Mouse (Mus musculus) heart, adult 9 months (tissue): Measurements from ENCODE around the gene Acp1.
A peak's percentile ranks its signal among the peaks of the same experiment; 100 is the strongest.

Experiments
- DNase-seq, 2 experiments: peaks; one replicate each; pipeline ENCODE4 v3.0.0; 2022; ENCODE audit warnings: low spot score in 2 of 2

Gene Acp1

DNA sequence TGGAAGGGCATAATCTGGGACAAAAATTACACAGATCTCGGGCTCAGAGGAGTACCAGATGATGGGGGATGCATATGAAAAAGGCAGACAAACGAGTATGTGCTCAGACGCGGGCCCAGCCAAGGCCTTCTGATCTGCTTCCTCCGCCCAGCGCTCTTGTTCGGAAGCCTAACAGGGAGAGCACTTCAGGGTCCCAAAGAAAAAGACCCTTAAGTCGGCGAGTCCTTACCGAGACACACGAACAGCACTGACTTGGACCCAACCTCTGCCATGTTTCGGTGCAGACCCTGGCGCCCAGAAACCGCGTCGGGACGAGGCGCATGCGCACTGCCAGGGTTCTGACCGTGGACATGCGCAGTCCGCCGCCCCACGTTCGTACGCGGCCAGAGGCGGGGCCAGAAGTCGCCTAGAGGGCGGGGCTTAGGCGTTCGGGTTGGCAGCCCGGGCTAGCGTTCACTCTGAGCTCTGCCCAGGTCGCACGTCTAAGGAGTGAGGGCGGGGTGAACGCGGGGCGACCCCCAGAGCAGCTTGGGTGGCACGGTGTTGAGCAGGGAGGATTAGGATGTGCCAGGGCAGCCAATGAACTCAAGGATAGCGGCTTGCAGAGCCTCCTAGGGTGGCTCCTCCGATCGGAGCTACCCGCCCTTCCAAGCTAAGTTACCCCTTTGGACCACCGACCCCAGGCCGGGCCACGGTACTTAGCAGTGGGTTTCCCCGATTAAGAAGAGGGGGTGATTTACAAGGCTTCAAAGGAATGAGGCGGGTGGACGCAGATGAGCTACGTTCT lies at the start of gene Acp1, which contains the start of gene Sh3yl1:
Gene Acp1, minus strand, starts transcription at position 329 of the 787 bp plus-strand sequence.
Gene Sh3yl1, plus strand, starts transcription at position 408 of the 787 bp plus-strand sequence.
- DNase-seq, result peak; percentile 93 to 94

DNA sequence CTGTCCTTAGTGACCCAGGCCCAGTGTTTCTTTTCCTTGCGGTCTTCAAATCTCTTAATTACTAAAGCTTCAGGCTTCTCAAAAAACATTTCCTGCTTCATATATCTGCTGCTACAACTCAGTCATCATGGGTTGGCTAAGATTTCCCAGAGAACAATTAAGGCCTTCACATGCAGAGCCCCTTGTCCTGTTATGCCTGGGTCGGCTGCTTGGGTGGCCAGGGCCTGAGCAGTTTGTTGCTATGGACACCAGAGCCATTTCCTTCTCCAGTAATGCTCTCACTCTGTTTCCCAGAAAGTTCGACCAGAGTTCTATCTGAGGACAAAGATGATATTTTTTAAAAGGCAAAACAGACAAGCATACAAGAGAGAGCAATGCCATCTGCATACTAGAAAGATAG lies 32.8 kb upstream of the Acp1 start:
- DNase-seq, result no peak

GRCm38 (mm10) chr12:30943057-30943986 lies 31.9 kb upstream of the Acp1 start:
- no peak for DNase-seq

GRCm38 (mm10) chr12:30936899-30937298 lies 25.5 kb upstream of the Acp1 start:
- DNase-seq, result no peak

- DNase-seq, result no peak
These were observed 21.9 kb upstream of the Acp1 start for GRCm38 (mm10) chr12:30933299-30933698.

GRCm38 (mm10) chr12:30928182-30928581 lies 16.8 kb upstream of the Acp1 start:
- DNase-seq, result no peak

DNA sequence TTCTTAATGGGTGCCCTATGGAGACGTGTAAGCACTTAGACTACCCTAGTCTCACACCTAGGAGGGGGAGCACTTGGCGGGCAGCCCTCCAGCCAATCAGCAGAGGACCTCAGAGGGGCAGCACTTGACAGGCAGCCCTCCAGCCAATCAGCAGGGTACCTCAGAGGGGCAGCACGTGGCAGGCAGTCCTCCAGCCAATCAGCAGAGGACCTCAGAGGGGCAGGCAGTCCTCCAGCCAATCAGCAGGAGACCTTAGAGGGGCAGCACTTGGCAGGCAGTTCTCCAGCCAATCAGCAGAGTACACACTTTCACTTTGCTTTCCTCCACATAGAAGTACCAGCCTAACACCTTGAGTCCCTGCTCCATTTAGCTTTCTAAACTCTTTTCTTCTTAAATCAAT lies 11.0 kb upstream of the Acp1 start:
- no peak for DNase-seq

- DNase-seq, result no peak
These were observed 1.5 kb upstream of the Acp1 start for GRCm38 (mm10) chr12:30912840-30913239.

DNA sequence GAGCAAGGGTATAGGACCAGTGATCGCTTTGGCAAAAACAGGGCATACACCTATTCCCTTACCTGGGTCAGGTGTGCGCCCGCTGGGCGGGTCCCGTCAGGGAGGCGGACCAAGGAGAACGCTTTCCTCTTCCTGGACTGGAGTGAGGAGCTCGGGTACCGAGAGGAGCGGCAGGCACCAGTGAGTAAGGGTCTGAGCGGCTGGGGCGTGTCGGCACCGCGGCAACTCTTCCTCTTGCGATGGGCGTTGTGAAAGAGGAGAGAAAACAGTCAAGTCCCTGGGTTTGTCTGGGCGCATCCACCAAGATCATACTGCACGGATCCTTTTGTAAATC lies 626 bp upstream of the Acp1 start:
- DNase-seq, result peak in 1 of 2 experiments; percentile 27

DNA sequence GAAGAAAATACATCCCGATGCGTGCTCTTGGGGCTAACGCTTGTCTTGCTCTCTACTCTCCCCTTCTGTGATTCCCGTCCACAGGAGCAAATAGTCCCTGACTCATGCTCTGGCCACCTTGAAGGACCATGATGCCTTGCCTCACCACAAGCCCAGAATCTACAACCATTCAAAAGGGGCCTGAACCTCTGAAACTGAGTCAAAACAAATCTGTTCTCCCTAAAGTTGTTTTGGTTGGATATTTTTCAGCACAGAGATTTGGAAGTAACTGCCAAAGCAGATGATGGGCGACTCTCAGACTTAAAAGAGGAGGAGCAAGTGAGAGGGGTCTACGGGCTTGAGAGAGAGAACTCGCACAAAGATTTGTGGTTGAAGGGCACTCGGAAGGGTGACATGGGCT lies 529 bp downstream of the Acp1 start:
- no peak for DNase-seq

DNA sequence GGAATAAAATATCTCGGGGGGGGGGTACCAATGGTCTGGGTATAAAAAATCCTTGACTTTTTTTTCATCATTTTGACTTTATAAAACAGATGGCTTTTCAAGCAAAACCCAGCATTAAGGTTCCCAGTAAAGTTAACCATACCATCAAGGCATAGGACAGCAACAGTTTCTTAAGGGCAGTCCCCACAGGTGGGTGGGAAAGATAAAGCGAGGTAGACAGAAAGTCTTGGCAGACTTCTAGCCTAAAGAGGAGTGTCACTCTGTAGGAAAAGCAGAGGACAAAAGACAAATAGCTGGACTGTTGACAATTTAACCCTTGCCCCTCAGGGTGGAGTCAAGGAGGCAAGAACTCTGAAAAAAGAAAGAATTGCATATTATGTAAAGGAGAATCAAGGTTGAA lies 1.5 kb downstream of the Acp1 start:
- no peak for DNase-seq

GRCm38 (mm10) chr12:30908658-30909057 lies 2.7 kb downstream of the Acp1 start:
- DNase-seq, result no peak

- DNase-seq, result no peak
These were observed 14.3 kb downstream of the Acp1 start for GRCm38 (mm10) chr12:30897039-30897438.

- DNase-seq, result no peak
These were observed 20.0 kb downstream of the Acp1 start for GRCm38 (mm10) chr12:30891438-30891837.

GRCm38 (mm10) chr12:30890067-30890466 lies 21.3 kb downstream of the Acp1 start:
- peak in 1 of 2 experiments; percentile 36 for DNase-seq

GRCm38 (mm10) chr12:30888003-30888402 lies 23.4 kb downstream of the Acp1 start:
- DNase-seq, result no peak

- peak; percentile 35 to 44 for DNase-seq
These were observed 25.5 kb downstream of the Acp1 start for GRCm38 (mm10) chr12:30885891-30886290.

DNA sequence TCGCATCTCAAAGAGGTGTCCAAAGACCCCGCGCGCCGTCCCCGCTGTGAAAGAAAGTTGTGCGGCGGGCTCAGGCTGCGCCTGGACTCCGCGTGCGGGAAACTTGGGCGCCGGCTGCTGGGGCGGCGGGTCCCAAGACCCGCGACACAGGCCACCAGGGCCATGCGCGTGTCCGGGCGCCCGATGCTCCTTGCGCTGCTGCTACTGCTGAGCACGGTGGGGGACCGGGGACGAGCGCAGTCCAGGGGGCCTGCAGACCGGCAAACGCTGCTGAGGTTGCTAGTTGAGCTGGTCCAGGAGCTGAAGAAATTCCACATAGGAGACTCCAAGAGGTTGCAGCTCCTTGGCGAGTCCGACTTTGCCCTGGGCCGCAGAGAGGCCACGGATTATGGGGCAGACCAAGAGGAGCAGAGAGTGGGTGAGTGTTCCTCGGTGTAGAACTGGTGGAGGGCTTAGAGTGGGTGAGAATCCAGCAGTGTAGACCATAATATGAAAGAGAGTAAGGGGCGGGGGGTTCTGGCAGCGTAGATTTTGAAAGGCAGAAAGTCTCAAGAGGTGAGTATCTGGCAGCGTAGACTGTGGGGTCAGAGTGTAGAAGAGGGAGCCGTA lies 26.7 kb downstream of the Acp1 start:
- no peak for DNase-seq

DNA sequence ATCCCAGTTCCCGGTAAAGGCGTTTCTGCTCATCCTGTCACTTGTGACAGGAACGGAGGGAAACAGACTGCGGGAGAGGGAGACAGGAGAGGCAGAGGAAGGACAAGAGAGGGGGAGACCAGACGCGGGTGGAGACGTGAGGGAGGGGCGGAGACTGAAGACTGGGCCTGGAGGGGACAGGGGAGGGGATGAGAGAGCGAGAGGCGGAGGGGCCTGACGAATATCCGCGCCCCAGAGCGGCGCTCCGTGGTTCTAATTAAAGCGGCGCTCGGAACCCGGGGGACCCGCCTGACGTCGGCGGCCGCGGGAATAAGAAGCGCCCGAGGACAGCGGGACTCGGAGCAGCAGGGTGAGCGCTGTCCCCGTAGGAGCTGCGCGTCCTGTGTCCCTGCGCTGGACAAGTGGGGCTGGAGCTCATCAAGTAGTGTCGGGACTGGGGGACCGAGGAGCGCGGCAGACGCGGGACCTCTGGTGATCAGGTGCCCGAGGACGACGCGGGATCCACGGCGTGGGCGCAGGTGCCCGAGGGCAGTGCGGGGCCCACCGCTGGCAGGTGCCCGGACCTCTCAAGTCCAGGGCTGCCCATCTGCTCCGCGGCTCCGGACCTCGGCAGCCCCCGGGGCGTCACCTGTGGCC lies 27.3 kb downstream of the Acp1 start, which contains the start of gene Alkal2:
Gene Alkal2, plus strand, starts transcription at position 337 of the 636 bp plus-strand sequence.
- DNase-seq, result peak; percentile 16 to 23

DNA sequence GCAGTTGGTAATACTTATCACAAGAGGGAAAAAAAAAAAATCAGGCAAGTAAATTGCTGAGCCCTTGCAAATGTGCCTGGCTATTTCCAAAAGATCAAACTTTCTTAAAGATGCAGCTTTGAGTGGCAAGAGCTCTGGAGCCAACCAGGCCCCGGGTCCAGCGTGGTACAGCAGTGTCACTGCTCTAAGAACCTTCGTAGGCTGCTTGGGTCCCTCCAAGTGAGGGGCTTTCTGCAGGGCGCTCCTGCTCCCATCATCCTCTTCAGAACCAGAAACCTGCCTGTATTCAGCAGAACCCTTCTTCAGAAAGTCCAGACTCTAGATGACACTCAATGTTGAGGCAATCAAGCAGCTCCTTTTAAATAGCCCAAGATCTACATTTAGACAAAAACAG lies 27.8 kb downstream of the Acp1 start:
- no peak for DNase-seq

GRCm38 (mm10) chr12:30879447-30879846 lies 31.9 kb downstream of the Acp1 start:
- DNase-seq, result no peak

DNA sequence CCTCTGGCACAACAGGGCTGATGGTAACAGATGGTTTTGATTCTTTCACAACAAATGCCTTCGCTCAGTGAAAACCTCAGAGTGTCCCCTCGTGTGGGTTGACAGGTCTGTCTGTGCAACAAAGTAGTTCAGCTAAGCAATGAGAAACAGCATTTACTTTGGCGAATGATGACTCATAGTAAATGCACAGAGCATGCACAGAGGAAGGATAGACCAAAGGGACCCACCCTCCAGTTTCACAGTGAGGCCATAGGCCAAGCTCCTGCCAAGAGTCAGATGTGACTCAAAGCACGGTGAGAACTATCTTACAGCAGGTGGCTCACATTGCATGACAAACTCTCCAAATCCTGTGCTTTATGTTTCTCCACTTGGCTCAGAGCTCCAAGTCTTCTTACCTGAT lies 45.6 kb downstream of the Acp1 start:
- no peak for DNase-seq
